Mouse (Mus musculus) heart, adult 18-20 months (tissue): ENCODE data around the gene Pnmal2. TPM values are rescaled to one million over a fixed set of nuclear protein-coding genes. Genes with fewer than 3 reads are reported as not detected.

Experiments
- DNase-seq, 2 experiments: peaks; one replicate each; pipeline ENCODE4 v3.0.0; 2021 to 2022; ENCODE audit warnings: mixed read lengths in 1 of 2
- total RNA-seq, 2 experiments: library from RNA; stranded (reverse); gene quantifications; 2 replicates each; pipeline ENCODE4 v1.2.3; 2021

Pnmal2 gene
- total RNA-seq, 2 experiments from 2014 or later: 3.7 to 4.0 TPM

GRCm38 (mm10) chr7:16978593-16978992 is 34.1 kb downstream of the Pnmal2 start:
- DNase-seq: no peak

GRCm38 (mm10) chr7:16980348-16980747 is 35.9 kb downstream of the Pnmal2 start:
- peak; percentile 37 to 65 for DNase-seq

GRCm38 (mm10) chr7:16982859-16983568 is 38.5 kb downstream of the Pnmal2 start, which contains the start of gene Gm42372:
Gene Gm42372, plus strand, starts transcription at chr7:16983086.
- no peak for DNase-seq

- DNase-seq: peak in 1 of 2 experiments; percentile 39
These were observed 43.2 kb downstream of the Pnmal2 start for GRCm38 (mm10) chr7:16987541-16988149.

DNA sequence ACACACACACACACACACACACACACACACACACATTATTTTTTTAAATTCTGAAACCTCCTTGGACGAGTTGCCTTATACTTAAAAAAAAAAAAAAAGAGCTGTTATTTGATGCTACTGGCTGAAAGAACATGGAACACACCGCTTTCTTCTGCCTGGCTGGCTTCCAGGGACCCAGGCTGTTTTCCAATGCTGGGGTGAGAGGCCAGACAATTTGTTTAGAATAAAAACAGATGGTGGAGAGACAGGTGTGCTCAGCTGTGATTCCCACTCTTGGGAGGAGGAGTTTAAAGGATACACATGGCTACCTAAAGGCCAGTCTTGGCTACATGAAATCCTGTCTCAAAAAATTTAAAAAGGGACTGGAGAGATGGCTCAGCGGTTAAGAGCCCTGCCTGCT is 43.9 kb downstream of the Pnmal2 start:
- peak; percentile 80 to 82 for DNase-seq

GRCm38 (mm10) chr7:16990006-16990744 is 45.7 kb downstream of the Pnmal2 start:
- DNase-seq: peak; percentile 36 to 41

GRCm38 (mm10) chr7:16991681-16992450 is 47.4 kb downstream of the Pnmal2 start:
- no peak for DNase-seq

- DNase-seq: no peak
These were observed 47.9 kb downstream of the Pnmal2 start, which contains the start of gene Ccdc8 for GRCm38 (mm10) chr7:16992451-16992807. Gene Ccdc8, plus strand, starts transcription at chr7:16992708.

GRCm38 (mm10) chr7:16993651-16994399 is 49.3 kb downstream of the Pnmal2 start:
- DNase-seq: peak; percentile 89 to 92

GRCm38 (mm10) chr7:16994400-16994799 is 49.9 kb downstream of the Pnmal2 start:
- DNase-seq: peak in 1 of 2 experiments; percentile 52

GRCm38 (mm10) chr7:16995345-16995744 is 50.9 kb downstream of the Pnmal2 start:
- DNase-seq: no peak

Other genes with a start within 250 kb of the Pnmal2 start
- not detected for gene Ceacam9, start 222.8 kb upstream of the Pnmal2 start, total RNA-seq
- 10 to 100 TPM; 66.9 to 78.5 TPM for gene Ap2s1, start 206.3 kb upstream of the Pnmal2 start, total RNA-seq
- gene Slc1a5, start 163.3 kb upstream of the Pnmal2 start, total RNA-seq: 10 to 100 TPM; 13.0 to 26.3 TPM
- 10 to 100 TPM; 50.3 to 60.0 TPM for gene Strn4, start 128.8 kb upstream of the Pnmal2 start, total RNA-seq
- gene Fkrp, start 128.0 kb upstream of the Pnmal2 start, total RNA-seq: 10 to 100 TPM; 49.1 to 53.1 TPM
- gene Prkd2, start 101.8 kb upstream of the Pnmal2 start, total RNA-seq: 10 to 100 TPM; 19.7 to 22.2 TPM
- gene Dact3, start 69.4 kb upstream of the Pnmal2 start, total RNA-seq: 1 to 10 TPM; 8.7 to 9.4 TPM
- gene Gng8, start 52.9 kb upstream of the Pnmal2 start, total RNA-seq: under 1 TPM in 1 of 2 experiments, not detected in 1; 0.47 TPM
- gene Ptgir, start 38.2 kb upstream of the Pnmal2 start, total RNA-seq: 1 to 10 TPM; 1.5 TPM
- 100 to 1,000 TPM; 166 to 200 TPM for gene Calm3, start 20.6 kb upstream of the Pnmal2 start, total RNA-seq
- gene Pnmal1, start 15.0 kb downstream of the Pnmal2 start, total RNA-seq: not detected
- gene Gm42372, start 38.4 kb downstream of the Pnmal2 start, total RNA-seq: under 1 TPM in 1 of 2 experiments, not detected in 1; 0.08 TPM
- gene Ccdc8, start 48.0 kb downstream of the Pnmal2 start, total RNA-seq: 1 to 10 TPM; 3.8 to 4.5 TPM
- gene Ppp5c, start 83.2 kb downstream of the Pnmal2 start, total RNA-seq: 10 to 100 TPM; 98.8 to 98.9 TPM
- 1 to 10 TPM; 1.9 to 4.1 TPM for gene Hif3a, start 117.7 kb downstream of the Pnmal2 start, total RNA-seq
- gene Psg16, start 129.4 kb downstream of the Pnmal2 start, total RNA-seq: under 1 TPM in 1 of 2 experiments, not detected in 1; 0.08 TPM
- not detected for gene Ceacam3, start 205.6 kb downstream of the Pnmal2 start, total RNA-seq